Mouse (Mus musculus) kidney, postnatal 0 days (tissue): ENCODE measurements around the gene Pum1. TPM values are rescaled to one million over a fixed set of nuclear protein-coding genes. Genes with fewer than 3 reads are reported as not detected.

Experiments used
- ATAC-seq: fragments of 200-750 bp; cut with Nextera tagmentation; replicated peaks from 2 replicates; pipeline ENCODE4 v1.8.0; 2017; ENCODE audit warnings: low read depth, moderate number of reproducible peaks, moderate TSS enrichment, moderate library complexity; ENCODE audit not compliant: low FRiP score
- DNase-seq: peaks from one replicate; pipeline ENCODE4 v3.0.0-alpha.2; 2016; ENCODE audit warnings: low spot score
- H3K27ac ChIP-seq: fragments of 300-500 bp; sonication (generic); 2 replicates; pipeline ENCODE4 v1.5.1; 2014; ENCODE audit warnings: mild to moderate bottlenecking
- H3K27me3 ChIP-seq: fragments of 300-500 bp; sonication (generic); 2 replicates; pipeline ENCODE4 v1.6.1; 2014; ENCODE audit warnings: low read length, mixed read lengths; ENCODE audit not compliant: insufficient read depth
- H3K36me3 ChIP-seq: fragments of 300-500 bp; sonication (generic); 2 replicates; pipeline ENCODE4 v1.6.1; 2014; ENCODE audit warnings: low read length, mixed read lengths; ENCODE audit not compliant: insufficient read depth
- H3K4me1 ChIP-seq: fragments of 300-500 bp; sonication (generic); replicated peaks from 2 replicates; pipeline ENCODE4 v1.6.1; 2014; ENCODE audit warnings: antibody characterized with exemption, low read length, mixed read lengths; ENCODE audit not compliant: insufficient read depth
- H3K4me2 ChIP-seq: fragments of 300-500 bp; sonication (generic); 2 replicates; pipeline ENCODE4 v1.6.1; 2014; ENCODE audit warnings: mild to moderate bottlenecking, low read length, moderate library complexity, mixed read lengths
- H3K4me3 ChIP-seq: fragments of 300-500 bp; sonication (generic); replicated peaks from 2 replicates; pipeline ENCODE4 v1.5.1; 2014; ENCODE audit warnings: low read depth, low read length
- H3K9ac ChIP-seq: fragments of 300-500 bp; sonication (generic); 2 replicates; pipeline ENCODE4 v1.6.1; 2014; ENCODE audit warnings: low read depth, low read length
- H3K9me3 ChIP-seq: fragments of 300-500 bp; sonication (generic); replicated peaks from 2 replicates; pipeline ENCODE4 v1.6.1; 2016; ENCODE audit warnings: low read length, inconsistent platforms, mixed read lengths
- CTCF ChIP-seq: IDR thresholded peaks from 2 replicates; pipeline ENCODE4 v1.5.1; 2016; ENCODE audit warnings: antibody characterized with exemption, low read depth, mild to moderate bottlenecking, moderate library complexity
- WGBS: fragments of 180-500 bp; shearing (Covaris S2); extraction: QIAGEN DNeasy Blood & Tissue Kit; methylation state at CpG from one replicate; pipeline ENCODE4 v1.1.7; 2014; 5-methylcytosine and 5-hydroxymethylcytosine counted together
- polyA plus RNA-seq: library from polyadenylated mRNA; unstranded; fragments of >200 nt; fragmentation: Nextera tagmentation; extraction: Ambion mirVana; gene quantifications from 2 replicates; pipeline ENCODE4 v1.2.1, GENCODE M21; 2015

Pum1 gene
- polyA plus RNA-seq, 1 experiment from 2014 or later = 56.7 TPM

GRCm38 (mm10) chr4:130701061-130701460 is 37.9 kb downstream of the Pum1 start:
- no peaks in the 10 kb centered on the region for H3K27me3 ChIP-seq
- no peak overlapping the region for H3K9ac ChIP-seq
- H3K4me2 ChIP-seq = no peak overlapping the region
- H3K9me3 ChIP-seq = no peaks in the 10 kb centered on the region
- ATAC-seq = no peak
- TF ChIP-seq CTCF = no peak
- H3K36me3 ChIP-seq = 0 out of 2 replicates have a peak, but pooled peaks cover 11% of the 10 kb centered on the region
- H3K4me3 ChIP-seq = no peak overlapping the region
- peaks cover 9% of the 10 kb centered on the region for H3K4me1 ChIP-seq
- H3K27ac ChIP-seq = no peak overlapping the region
- WGBS = 95% methylated on average over 2 of the region's 2 CpGs
- no peak for DNase-seq

GRCm38 (mm10) chr4:130702835-130703535 is 39.9 kb downstream of the Pum1 start:
- Histone ChIP-seq H3K9me3 (no peaks in the 10 kb centered on the region), H3K9ac (no peak overlapping the region), H3K27ac (peak overlapping the region; percentile 10; the same call in 1 of the 2 replicates), H3K27me3 (no peaks in the 10 kb centered on the region), H3K4me2 (no peak overlapping the region), H3K36me3 (0 out of 2 replicates have a peak, but pooled peaks cover 11% of the 10 kb centered on the region), H3K4me3 (no peak overlapping the region), H3K4me1 (peaks cover 9% of the 10 kb centered on the region)
- 83% methylated on average over 3 of the region's 3 CpGs for WGBS
- no peak for ATAC-seq
- DNase-seq = no peak
- TF ChIP-seq CTCF = no peak

- Histone ChIP-seq H3K36me3 (0 out of 2 replicates have a peak, but pooled peaks cover 11% of the 10 kb centered on the region), H3K4me3 (no peak overlapping the region), H3K27ac (no peak overlapping the region), H3K4me1 (peaks cover 9% of the 10 kb centered on the region), H3K9ac (no peak overlapping the region), H3K4me2 (no peak overlapping the region), H3K9me3 (no peaks in the 10 kb centered on the region), H3K27me3 (no peaks in the 10 kb centered on the region)
- WGBS = 99% methylated on average over 3 of the region's 3 CpGs
- no peak for DNase-seq
- no peak for ATAC-seq
- TF ChIP-seq CTCF = no peak
Observed at GRCm38 (mm10) chr4:130703601-130704000, 40.5 kb downstream of the Pum1 start.

GRCm38 (mm10) chr4:130704615-130705014 is 41.5 kb downstream of the Pum1 start:
- H3K9me3 ChIP-seq = no peaks in the 10 kb centered on the region
- ATAC-seq (no peak), DNase-seq (no peak)
- no peak overlapping the region for H3K4me2 ChIP-seq
- TF ChIP-seq CTCF = no peak
- no peak overlapping the region for H3K27ac ChIP-seq
- H3K4me3 ChIP-seq = no peak overlapping the region
- WGBS = 99% methylated on average over 4 of the region's 4 CpGs
- H3K36me3 ChIP-seq = 0 out of 2 replicates have a peak, but pooled peaks cover 11% of the 10 kb centered on the region
- no peaks in the 10 kb centered on the region for H3K27me3 ChIP-seq
- no peak overlapping the region for H3K9ac ChIP-seq
- H3K4me1 ChIP-seq = peaks cover 9% of the 10 kb centered on the region

GRCm38 (mm10) chr4:130706215-130707000 is 43.3 kb downstream of the Pum1 start:
- H3K9ac ChIP-seq = no peak overlapping the region
- no peaks in the 10 kb centered on the region for H3K9me3 ChIP-seq
- no peak overlapping the region for H3K27ac ChIP-seq
- 0 out of 2 replicates have a peak, but pooled peaks cover 5% of the 10 kb centered on the region for H3K36me3 ChIP-seq
- H3K27me3 ChIP-seq = no peaks in the 10 kb centered on the region
- H3K4me3 ChIP-seq = no peak overlapping the region
- no peak for ATAC-seq
- 62% methylated on average over 3 of the region's 3 CpGs for WGBS
- DNase-seq = no peak
- TF ChIP-seq CTCF = no peak
- peaks cover 6% of the 10 kb centered on the region; the same call in 1 of the 2 replicates for H3K4me1 ChIP-seq
- H3K4me2 ChIP-seq = no peak overlapping the region

- 55% methylated on average over 5 of the region's 5 CpGs for WGBS
- no peaks in the 10 kb centered on the region for H3K36me3 ChIP-seq
- H3K4me1 ChIP-seq = peaks cover 19% of the 10 kb centered on the region; the same call in 1 of the 2 replicates
- H3K4me2 ChIP-seq = no peak overlapping the region
- H3K27me3 ChIP-seq = no peaks in the 10 kb centered on the region
- TF ChIP-seq CTCF = no peak
- no peak for DNase-seq
- ATAC-seq = no peak
- H3K9me3 ChIP-seq = no peaks in the 10 kb centered on the region
- H3K9ac ChIP-seq = no peak overlapping the region
- H3K4me3 ChIP-seq = no peak overlapping the region
- no peak overlapping the region for H3K27ac ChIP-seq
Observed at GRCm38 (mm10) chr4:130711353-130711848, 48.3 kb downstream of the Pum1 start.
